Mouse (Mus musculus) layer of hippocampus, postnatal 10 days (tissue): ENCODE data around the gene Srgn. TPM values are rescaled to one million over a fixed set of nuclear protein-coding genes. Genes with fewer than 3 reads are reported as not detected.
A peak's percentile ranks its signal among the peaks of the same experiment; 100 is the strongest.
"Not testable (repeated sequence)": the region's sequence is repeated elsewhere in the genome, so short reads cannot be mapped to it uniquely, and the experiment has no call there.

ENCODE experiments used
- DNase-seq, 2 experiments: peaks; one replicate each; pipeline ENCODE4 v3.0.0; 2021; ENCODE audit warnings: low spot score in 2 of 2
- total RNA-seq, 2 experiments: library from RNA; stranded (reverse); gene quantifications; 2 replicates each; pipeline ENCODE4 v1.2.3; 2021

Srgn gene
- total RNA-seq, 2 experiments from 2014 or later, result 9.3 to 10.3 TPM

- peak; percentile 98 for DNase-seq
These were observed 40.4 kb downstream of the Srgn start, which contains the start of gene Vps26a for GRCm38 (mm10) chr10:62486618-62487415. TSS of gene Vps26a (minus strand) at chr10:62486805.

DNA sequence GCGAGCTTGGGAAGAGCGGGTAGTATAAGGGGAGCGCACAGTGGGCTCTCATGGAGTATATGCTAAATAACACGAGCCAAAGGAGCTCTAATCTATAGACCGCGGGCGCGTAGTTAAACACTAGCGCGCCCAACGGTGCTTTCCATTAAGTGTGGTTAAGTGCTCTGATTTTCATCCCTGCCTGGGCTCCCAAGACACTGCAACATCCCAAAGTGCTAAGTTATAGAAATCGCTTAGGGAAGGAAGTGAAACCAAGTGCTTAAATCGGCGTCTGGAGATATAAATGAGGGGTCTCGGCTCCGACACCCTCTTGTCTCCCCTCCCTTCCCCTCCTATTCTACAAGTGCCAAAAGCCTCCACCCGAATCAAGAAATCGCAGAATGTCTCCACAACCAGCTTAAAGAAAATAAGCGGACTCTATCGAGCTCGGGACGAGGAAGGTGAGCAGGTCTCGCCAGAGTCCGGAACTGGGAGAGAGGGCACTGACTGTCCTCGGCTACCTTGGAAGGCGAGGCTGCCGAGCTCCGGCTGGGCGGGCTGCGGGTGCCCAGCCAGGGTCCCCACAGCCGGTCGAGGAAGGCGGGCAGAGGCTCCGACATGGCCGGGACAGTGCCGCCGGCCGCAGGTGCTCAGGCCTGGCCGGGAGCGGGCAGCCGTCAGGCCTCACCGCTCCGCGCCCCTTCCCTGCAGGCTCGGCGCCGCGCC, 41.2 kb downstream of the Srgn start:
- no peak for DNase-seq

- DNase-seq, result no peak
These were observed 46.0 kb downstream of the Srgn start for GRCm38 (mm10) chr10:62481108-62481852.

GRCm38 (mm10) chr10:62476980-62477379, 50.3 kb downstream of the Srgn start:
- DNase-seq, result no peak

DNA sequence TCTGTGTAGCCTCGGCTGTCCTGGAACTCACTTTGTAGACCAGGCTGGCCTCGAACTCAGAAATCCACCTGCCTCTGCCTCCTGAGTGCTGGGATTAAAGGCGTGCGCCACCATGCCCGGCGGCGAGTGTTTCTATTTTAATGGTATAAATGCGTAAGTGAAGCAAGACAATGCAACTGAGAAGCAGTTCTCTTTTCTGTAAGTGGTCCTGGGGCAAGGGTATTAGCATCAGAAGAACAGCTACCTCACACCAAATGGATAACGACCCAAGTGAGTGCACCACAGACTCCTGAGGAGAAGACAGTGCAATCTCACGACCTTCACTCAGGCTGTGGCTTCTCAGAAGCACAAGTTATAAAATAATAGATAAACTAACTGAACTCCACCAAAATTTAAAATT, 52.3 kb downstream of the Srgn start:
- no peak for DNase-seq

- DNase-seq, result no peak
These were observed 56.1 kb downstream of the Srgn start for GRCm38 (mm10) chr10:62471105-62471504.

DNA sequence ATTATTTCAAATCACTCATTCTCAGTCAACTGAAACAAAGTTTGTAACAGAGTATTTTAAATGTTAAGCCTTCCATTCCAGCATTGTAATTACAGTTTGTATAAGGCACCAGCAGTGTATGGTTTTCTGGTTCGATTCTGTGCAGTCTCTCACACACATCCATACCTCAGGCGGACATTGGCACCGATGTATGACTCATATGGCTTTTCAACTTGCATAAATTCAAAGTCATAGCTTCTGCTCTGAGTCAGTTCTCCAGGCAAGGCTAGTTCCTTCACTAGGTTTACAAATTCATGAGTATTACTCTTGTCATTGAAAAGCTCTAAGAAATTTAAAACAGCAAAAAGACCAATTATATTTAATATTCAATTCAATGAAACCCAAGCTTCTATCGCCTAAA, 57.5 kb downstream of the Srgn start:
- DNase-seq, result no peak

- no peak for DNase-seq
These were observed 65.9 kb downstream of the Srgn start for GRCm38 (mm10) chr10:62461321-62461720.

DNA sequence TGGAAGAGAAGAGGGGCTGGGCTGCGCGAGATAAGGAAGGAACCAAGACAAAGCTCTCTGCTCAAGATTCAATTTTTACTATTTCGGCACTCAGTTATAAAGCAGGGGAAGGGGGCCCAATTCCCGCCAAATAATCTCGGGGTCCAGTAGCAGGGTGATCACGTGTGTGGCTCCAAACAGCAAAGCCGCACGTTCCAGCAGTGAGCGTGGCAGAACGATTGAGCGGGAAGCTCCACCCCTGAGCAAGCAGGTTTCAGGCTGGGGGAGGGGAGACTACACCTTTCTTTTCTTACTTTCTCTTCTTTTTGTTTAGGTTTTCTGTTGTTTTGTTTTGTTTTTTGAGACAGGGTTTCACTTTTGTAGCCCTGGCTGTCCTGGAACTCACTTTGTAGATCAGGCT, 75.2 kb downstream of the Srgn start:
- not testable (repeated sequence) for DNase-seq

DNA sequence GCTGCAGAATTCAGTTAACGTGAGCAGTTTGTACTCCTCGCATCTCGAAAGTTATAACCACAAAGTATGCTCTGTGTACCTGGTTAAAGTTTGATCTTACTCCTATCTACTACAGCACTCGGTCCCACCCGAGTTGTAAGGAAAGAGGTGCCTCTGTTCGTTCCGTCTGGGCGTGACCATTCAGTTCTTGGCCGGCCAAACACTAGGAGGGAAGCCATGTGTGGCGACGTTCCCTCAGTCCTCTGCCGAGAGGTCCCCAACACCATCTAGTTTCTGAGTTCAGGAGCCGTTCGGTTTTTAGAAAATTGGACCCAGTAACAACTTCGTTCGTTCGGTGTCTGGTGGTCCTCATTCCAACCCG, 77.0 kb downstream of the Srgn start:
- peak in 1 of 2 experiments; percentile 20 for DNase-seq

DNA sequence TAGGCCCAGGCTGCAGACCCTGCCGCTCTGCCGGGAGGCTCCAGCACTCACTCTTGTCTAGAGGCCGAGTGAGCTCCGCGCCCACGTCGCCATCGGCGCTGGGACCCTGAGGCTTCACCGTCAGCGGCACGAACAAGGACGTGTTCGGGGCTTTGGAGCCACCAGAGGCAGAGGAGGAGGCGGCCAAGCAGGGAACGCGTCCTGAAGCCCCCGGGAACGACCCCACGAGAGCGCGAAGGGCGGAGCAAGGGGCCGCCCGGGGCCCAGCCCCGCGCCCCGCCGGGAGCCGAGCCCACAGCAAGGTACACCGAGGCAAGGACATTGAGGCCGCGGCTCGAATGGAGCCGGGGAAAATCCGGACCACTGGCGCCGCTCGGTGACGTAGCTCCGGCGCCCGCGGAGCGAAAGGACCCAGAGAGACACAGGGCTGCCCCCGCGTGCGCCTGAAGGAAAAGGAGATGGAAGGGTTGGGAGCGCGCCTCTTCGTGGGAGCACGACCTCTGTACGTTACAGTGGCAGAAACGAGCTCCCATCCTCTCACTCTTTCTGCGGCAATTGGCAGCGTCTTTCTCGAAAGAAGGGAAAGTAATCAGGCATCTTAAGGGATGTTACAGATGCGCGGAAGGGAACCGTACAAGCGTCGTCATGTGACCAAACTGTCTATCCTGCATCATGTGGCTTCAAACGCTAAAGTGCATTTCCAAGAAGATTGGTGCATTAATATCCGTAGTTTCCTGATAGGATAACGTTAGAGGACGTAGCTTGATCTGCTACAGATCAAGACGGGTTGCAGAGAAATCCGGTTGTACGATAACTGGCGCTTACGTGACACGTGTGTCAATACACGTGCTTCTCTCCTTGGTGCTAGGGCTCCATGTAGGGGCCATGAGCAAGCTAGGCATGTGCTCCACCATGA, 77.6 kb downstream of the Srgn start, which contains the start of the genes 4930507D05Rik and Supv3l1:
Gene 4930507D05Rik (plus strand): TSS at position 126 of the 916 bp plus-strand sequence.
Gene Supv3l1 (minus strand): TSS at position 375 of the 916 bp plus-strand sequence.
- peak; percentile 97 to 98 for DNase-seq

Other genes with a start within 250 kb of the Srgn start
- 100 to 1,000 TPM; 280 to 294 TPM for gene Hk1, start 147.5 kb downstream of the Srgn start, total RNA-seq
- gene Hkdc1, start 105.0 kb downstream of the Srgn start, total RNA-seq, result 1 to 10 TPM; 5.0 to 6.4 TPM
- 1 to 10 TPM; 1.7 to 2.1 TPM for gene 4930507D05Rik, start 78.0 kb downstream of the Srgn start, total RNA-seq
- 10 to 100 TPM; 22.1 to 23.7 TPM for gene Supv3l1, start 77.7 kb downstream of the Srgn start, total RNA-seq
- gene Vps26a, start 40.6 kb downstream of the Srgn start, total RNA-seq, result 10 to 100 TPM; 37.2 to 41.1 TPM
- 100 to 1,000 TPM; 140 to 141 TPM for gene Kif1bp, start 51.0 kb upstream of the Srgn start, total RNA-seq
- gene Ddx21, start 74.8 kb upstream of the Srgn start, total RNA-seq, result 10 to 100 TPM; 34.9 to 35.0 TPM
- gene Ddx50, start 123.8 kb upstream of the Srgn start, total RNA-seq, result 10 to 100 TPM; 78.5 to 86.4 TPM
- gene Stox1, start 198.7 kb upstream of the Srgn start, total RNA-seq, result 1 to 10 TPM; 3.2 to 3.5 TPM